Mouse (Mus musculus): ENCODE data around the gene Madd. TPM values are rescaled to one million over a fixed set of nuclear protein-coding genes. Genes with fewer than 3 reads are reported as not detected.

Gene Madd
- polyA plus RNA-seq, 1 experiment from 2014 or later = 8.0 TPM

DNA sequence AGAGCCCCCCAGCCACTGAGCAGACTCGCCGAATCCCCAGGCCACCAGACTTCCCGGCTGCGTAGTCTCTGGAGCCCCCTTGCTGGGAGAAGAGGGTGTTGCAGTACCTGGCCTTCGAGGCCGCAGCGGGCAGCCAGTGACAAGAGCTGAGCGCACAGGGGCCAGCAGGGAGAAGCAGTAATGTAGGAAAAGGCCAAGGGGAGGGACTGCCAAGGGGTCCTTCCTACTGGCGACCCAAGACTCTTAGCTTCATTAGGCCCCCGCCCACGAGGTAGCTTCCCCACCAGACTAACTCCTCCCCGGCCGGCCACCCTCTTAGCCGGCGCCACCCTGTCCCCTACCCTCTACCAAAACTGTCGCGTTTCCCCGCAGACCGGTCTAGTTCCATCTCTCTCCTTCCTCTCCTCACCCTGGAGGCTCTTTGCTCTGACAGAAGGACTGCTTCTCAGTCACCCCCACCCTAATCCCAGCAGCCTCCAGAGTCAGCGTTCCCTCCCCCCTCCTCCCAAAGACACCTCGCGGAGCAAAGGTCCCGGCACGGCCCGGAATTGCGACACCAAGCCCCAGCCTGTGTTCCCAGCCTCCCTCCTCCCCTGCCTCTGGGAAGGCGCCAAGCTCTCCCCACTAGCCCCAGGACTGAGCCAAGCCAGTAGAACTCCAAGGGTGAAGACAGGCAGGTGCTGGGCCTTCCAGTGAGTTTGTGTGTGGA, 11.1 kb upstream of the Madd start:
- WGBS = 3% methylated on average over 27 of the region's 27 CpGs
- Histone ChIP-seq H3K4me2 (replicated peaks) (peak overlapping the region; percentile 84), H3K36me3 (no peaks in the 10 kb centered on the region), H3K4me1 (replicated peaks) (0 out of 2 replicates have a peak, but pooled peaks cover 6% of the 10 kb centered on the region), H3K9me3 (no peaks in the 10 kb centered on the region), H3K9ac (peak overlapping the region; percentile 52), H3K27me3 (replicated peaks) (no peaks in the 10 kb centered on the region), H3K27ac (peak overlapping the region; percentile 75), H3K4me3 (replicated peaks) (peak overlapping the region; percentile 35)
- ATAC-seq = peak; percentile 92

DNA sequence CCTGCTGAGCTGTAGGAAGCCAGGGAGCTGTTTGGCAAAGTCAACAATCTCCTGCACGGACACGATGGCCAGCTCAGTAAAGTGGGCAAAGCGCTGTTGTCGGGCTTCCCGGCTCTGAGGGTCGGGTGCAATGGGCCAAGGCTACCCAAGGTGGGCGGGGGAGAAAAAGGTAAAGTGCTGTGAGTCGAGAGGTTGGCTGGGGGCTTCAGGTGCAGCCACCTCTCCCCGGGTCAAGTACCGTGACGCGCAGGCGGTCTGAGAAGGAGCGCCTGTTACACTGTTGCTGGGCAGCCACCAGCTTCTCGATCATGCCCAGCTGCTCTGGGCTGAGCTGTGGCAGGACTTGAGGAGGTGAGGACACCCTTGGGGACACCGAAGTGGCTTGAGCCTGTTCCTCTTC, 6.9 kb upstream of the Madd start:
- ATAC-seq = no peak
- H3K4me3 ChIP-seq (replicated peaks) = no peak overlapping the region
- WGBS = 82% methylated on average over 16 of the region's 16 CpGs
- H3K9me3 ChIP-seq = no peaks in the 10 kb centered on the region
- no peak overlapping the region for H3K9ac ChIP-seq
- no peak overlapping the region for H3K27ac ChIP-seq
- no peaks in the 10 kb centered on the region for H3K36me3 ChIP-seq
- H3K4me1 ChIP-seq (replicated peaks) = 0 out of 2 replicates have a peak, but pooled peaks cover 6% of the 10 kb centered on the region
- H3K27me3 ChIP-seq (replicated peaks) = no peaks in the 10 kb centered on the region
- H3K4me2 ChIP-seq (replicated peaks) = no peak overlapping the region

DNA sequence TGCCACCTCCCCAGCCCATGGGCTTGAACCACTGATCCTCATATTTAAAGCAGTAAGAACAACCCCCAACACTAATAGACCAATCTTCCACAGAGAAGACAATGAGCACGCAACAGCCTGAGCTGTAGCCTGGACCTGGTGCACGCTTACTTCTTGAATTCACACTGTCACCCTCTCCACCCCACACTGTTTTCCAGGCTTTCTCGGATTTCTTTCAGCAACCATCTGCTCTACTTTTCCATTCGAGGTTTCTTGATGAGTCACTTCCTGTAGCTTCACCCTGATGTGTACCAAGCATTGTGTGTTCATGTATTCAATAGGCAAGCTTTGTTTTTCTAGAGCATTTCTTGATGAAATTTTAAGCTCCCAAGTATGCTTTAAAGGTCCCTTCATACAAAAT, 3.8 kb upstream of the Madd start:
- Histone ChIP-seq H3K4me1 (replicated peaks) (no peaks in the 10 kb centered on the region), H3K27ac (no peak overlapping the region)

DNA sequence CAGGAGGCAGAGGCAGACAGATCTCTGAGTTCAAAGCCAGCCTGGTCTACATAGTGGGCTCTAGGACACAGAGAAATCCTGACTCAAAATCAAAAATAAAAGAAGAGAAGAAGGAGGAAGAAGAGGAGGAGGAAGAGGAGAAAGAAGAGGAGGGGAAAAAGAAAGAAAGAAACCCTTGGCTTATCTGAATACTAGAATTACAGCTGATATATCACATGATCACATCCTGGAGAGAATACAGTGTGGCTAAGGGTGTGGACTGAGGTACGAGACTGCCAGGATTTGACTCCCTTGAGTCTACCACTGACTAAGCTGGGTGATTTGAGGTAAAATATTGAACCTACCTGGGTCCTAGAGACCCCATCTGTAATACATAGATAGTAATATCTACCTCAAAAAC, 2.6 kb upstream of the Madd start:
- Histone ChIP-seq H3K4me1 (replicated peaks) (peaks cover 5% of the 10 kb centered on the region; the same call in 1 of the 2 replicates), H3K36me3 (no peaks in the 10 kb centered on the region), H3K4me3 (replicated peaks) (no peak overlapping the region), H3K27me3 (replicated peaks) (no peaks in the 10 kb centered on the region), H3K4me2 (replicated peaks) (no peak overlapping the region), H3K27ac (no peak overlapping the region), H3K9ac (no peak overlapping the region), H3K9me3 (no peaks in the 10 kb centered on the region)
- WGBS = 55% methylated on average over 1 of the region's 1 CpGs
- no peak for ATAC-seq

More for the DNA sequence above, 3.8 kb upstream of the Madd start:
- 56% methylated on average over 4 of the region's 4 CpGs for WGBS
- no peak for ATAC-seq
- no peak overlapping the region for H3K4me3 ChIP-seq (replicated peaks)
- no peaks in the 10 kb centered on the region for H3K36me3 ChIP-seq
- no peak overlapping the region for H3K4me2 ChIP-seq (replicated peaks)
- no peaks in the 10 kb centered on the region for H3K9me3 ChIP-seq
- H3K9ac ChIP-seq = no peak overlapping the region
- no peaks in the 10 kb centered on the region for H3K27me3 ChIP-seq (replicated peaks)

DNA sequence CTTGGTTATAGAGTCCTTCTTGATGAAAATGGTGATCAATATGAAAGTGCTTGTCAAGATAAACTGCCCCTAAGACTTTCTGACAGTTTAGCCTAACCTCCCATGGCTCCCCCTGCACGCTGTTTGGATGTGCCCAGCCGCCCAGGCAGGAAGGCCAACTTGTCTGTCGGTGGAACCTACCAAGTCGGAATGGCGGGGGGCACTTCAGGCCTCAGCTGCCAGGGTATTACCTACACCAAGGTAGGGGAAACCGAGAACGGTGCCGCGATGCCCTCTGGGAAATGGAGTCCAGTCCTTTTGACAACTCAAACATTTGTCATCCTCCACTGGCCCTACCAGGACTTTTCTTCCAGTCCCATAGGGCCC, 506 bp downstream of the Madd start:
- H3K27ac ChIP-seq = peak overlapping the region; percentile 83
- H3K9ac ChIP-seq = peak overlapping the region; percentile 70
- H3K9me3 ChIP-seq = no peaks in the 10 kb centered on the region

DNA sequence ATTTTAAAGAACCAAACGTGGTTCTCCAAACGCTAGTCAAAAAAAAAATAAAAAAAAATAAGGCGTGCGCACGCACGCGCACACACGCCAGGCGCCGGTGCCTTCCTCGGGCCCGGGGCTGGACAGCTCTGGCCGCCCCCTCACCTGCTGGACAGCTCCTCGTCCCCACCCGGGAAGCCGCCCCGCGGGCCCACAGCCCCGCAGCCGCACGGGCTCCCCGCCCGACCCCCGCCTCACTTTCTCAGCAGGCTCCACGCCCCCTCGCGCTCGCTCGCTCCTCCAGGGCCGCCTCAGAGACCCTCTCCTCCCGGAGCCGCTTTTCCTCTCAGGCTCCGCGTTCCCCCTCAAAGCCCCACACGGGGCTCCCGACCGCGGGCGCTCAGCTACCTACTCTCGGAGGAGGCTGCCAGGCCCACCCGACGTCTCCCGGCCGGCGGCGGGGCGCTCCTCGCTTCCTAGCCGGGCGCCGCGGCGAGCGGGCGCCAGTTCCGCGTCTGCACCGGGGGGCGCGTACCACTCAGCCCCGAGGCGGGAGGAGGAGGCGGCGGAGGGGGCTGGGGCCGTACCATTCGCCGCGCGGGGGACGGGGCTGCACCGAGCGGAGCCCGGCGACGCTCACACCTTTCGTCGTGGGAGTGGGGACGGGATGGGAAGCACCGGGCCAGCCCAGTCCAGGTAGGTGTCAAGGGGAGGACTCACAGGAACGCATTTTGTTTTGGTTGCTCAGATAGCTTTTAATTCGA, 1.1 kb downstream of the Madd start:
- H3K9me3 ChIP-seq = no peaks in the 10 kb centered on the region
- peak overlapping the region; percentile 94 for H3K4me3 ChIP-seq (replicated peaks)
- ATAC-seq = peak; percentile 97
- no peaks in the 10 kb centered on the region for H3K27me3 ChIP-seq (replicated peaks)
- WGBS = under 1% methylated on average over 80 of the region's 81 CpGs
- H3K4me2 ChIP-seq (replicated peaks) = peak overlapping the region; percentile 80
- H3K9ac ChIP-seq = peak overlapping the region; percentile 70
- H3K27ac ChIP-seq = peak overlapping the region; percentile 83
- H3K4me1 ChIP-seq (replicated peaks) = peaks cover 5% of the 10 kb centered on the region; the same call in 1 of the 2 replicates
- no peaks in the 10 kb centered on the region for H3K36me3 ChIP-seq

More for the DNA sequence above, 506 bp downstream of the Madd start:
- ATAC-seq = peak; percentile 98
- 0% methylated on average over 9 of the region's 9 CpGs for WGBS
- Histone ChIP-seq H3K4me3 (replicated peaks) (peak overlapping the region; percentile 94), H3K4me1 (replicated peaks) (peaks cover 5% of the 10 kb centered on the region; the same call in 1 of the 2 replicates), H3K4me2 (replicated peaks) (peak overlapping the region; percentile 80), H3K36me3 (no peaks in the 10 kb centered on the region), H3K27me3 (replicated peaks) (no peaks in the 10 kb centered on the region)

DNA sequence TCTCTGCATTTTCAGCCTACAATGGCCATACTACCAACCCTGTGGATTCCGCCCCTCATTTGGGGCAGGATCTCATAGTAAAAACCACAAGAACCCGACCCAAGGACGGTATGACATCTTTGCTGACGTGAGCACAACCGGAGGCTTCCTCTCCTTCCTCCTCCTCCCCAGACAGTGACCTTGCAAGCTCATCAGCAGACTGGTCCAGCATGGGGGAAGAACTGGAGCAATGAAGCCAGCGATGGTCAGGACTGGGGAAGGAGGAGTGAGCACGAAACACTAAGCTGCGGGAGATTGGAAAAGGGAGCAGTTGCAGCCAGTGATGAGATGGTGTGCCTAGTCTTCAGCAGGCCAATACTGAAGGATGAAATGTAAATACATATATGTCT, 1.6 kb downstream of the Madd start:
- Histone ChIP-seq H3K36me3 (no peaks in the 10 kb centered on the region), H3K4me2 (replicated peaks) (peak overlapping the region; percentile 80), H3K4me3 (replicated peaks) (peak overlapping the region; percentile 94), H3K27ac (no peak overlapping the region), H3K4me1 (replicated peaks) (peaks cover 5% of the 10 kb centered on the region; the same call in 1 of the 2 replicates), H3K9me3 (no peaks in the 10 kb centered on the region), H3K9ac (peak overlapping the region; percentile 36; the same call in 1 of the 2 replicates), H3K27me3 (replicated peaks) (no peaks in the 10 kb centered on the region)
- WGBS = 12% methylated on average over 8 of the region's 8 CpGs
- ATAC-seq = no peak

DNA sequence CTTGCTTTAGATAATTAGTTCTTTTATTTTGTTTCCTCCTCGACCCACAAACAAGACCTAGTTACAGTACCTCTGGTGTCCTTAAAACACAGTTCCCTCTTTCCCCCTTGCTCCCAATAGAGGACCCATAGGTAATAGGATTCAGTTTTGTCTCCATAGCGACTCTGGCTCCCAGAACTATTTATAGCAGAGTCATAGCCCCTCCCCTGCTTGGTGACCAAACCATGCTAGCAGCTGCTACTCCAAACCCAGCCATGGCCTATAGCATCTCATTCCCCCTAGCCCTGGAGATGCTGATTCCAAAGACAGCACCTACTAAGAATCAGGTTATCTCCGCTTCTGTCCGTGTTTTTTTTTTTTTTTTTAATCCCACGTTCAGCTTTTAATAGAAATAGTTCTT, 2.9 kb downstream of the Madd start:
- H3K9ac ChIP-seq = no peak overlapping the region
- no peak for ATAC-seq
- no peak overlapping the region for H3K4me3 ChIP-seq (replicated peaks)
- H3K27ac ChIP-seq = no peak overlapping the region
- no peaks in the 10 kb centered on the region for H3K36me3 ChIP-seq
- WGBS = 73% methylated on average over 5 of the region's 5 CpGs
- no peaks in the 10 kb centered on the region for H3K9me3 ChIP-seq
- no peak overlapping the region for H3K4me2 ChIP-seq (replicated peaks)
- no peaks in the 10 kb centered on the region for H3K27me3 ChIP-seq (replicated peaks)
- H3K4me1 ChIP-seq (replicated peaks) = peaks cover 5% of the 10 kb centered on the region; the same call in 1 of the 2 replicates

DNA sequence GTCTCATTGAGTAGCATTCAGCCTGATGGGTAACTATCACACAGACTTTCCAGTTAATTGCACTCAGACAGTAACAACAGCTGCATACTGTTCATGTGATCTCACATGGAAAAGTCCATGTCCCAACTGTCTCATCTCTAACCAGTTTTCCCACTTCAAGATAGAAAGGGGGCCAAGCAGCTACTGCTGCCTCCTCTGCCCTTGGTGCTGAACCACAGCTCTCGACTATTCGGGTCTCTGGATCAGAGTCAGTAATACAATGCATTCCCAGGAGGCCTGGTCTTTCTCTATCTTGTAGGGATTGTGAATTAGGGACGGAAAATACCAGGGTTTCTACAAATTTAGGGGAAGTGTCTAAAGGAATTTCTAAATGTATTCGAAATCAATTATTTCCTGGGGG, 3.8 kb downstream of the Madd start:
- WGBS = 44% methylated on average over 4 of the region's 4 CpGs
- ATAC-seq = no peak
- H3K4me3 ChIP-seq (replicated peaks) = no peak overlapping the region
- H3K4me2 ChIP-seq (replicated peaks) = no peak overlapping the region
- peaks cover 5% of the 10 kb centered on the region; the same call in 1 of the 2 replicates for H3K4me1 ChIP-seq (replicated peaks)
- H3K36me3 ChIP-seq = no peaks in the 10 kb centered on the region
- H3K27ac ChIP-seq = no peak overlapping the region
- H3K9ac ChIP-seq = no peak overlapping the region
- no peaks in the 10 kb centered on the region for H3K9me3 ChIP-seq
- no peaks in the 10 kb centered on the region for H3K27me3 ChIP-seq (replicated peaks)

DNA sequence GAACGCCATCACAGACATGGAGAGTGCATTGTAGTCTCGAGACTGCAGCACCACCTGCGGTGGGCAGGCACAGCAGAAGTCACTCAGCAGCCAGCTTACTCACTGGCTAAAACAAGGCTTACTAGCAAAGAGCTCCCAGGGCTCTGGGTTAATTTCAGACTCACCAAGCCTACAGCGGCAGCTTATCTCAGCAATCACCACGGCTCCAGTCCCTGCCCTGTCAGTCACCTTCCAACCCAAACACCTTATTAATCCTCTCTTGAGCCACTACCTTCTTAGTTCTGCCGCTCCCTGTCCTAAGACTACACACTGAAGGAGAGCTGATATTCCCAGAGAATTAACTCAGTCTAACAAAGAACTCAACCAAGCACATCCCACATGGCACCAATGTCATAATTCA, 7.4 kb downstream of the Madd start:
- no peaks in the 10 kb centered on the region for H3K27me3 ChIP-seq (replicated peaks)
- H3K9me3 ChIP-seq = no peaks in the 10 kb centered on the region
- no peak overlapping the region for H3K27ac ChIP-seq
- H3K4me2 ChIP-seq (replicated peaks) = no peak overlapping the region
- no peaks in the 10 kb centered on the region for H3K4me1 ChIP-seq (replicated peaks)
- 70% methylated on average over 6 of the region's 6 CpGs for WGBS
- peaks cover 4% of the 10 kb centered on the region; the same call in 1 of the 2 replicates for H3K36me3 ChIP-seq
- ATAC-seq = no peak
- no peak overlapping the region for H3K4me3 ChIP-seq (replicated peaks)
- H3K9ac ChIP-seq = no peak overlapping the region

DNA sequence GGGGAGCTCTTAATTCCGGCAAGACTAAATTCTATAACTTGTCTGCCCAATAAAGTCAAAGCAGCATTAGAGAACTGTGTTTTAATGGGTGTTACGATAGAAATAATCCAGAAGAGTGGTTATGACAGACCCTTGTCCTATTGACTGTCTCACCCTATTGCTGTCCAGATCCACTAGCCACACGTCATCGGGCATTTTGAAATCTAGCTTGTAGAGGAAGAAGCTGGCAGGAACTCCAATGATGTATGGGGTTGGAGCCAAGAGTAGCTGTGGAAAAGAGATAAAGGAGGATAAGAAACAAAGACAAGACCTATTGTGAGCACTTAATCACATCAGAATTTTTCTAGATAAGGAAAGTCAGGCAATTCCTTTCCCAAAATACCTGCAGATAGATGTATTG, 8.1 kb downstream of the Madd start:
- Histone ChIP-seq H3K9ac (no peak overlapping the region), H3K4me1 (replicated peaks) (no peaks in the 10 kb centered on the region), H3K4me2 (replicated peaks) (no peak overlapping the region), H3K4me3 (replicated peaks) (no peak overlapping the region), H3K27me3 (replicated peaks) (no peaks in the 10 kb centered on the region), H3K27ac (no peak overlapping the region), H3K9me3 (no peaks in the 10 kb centered on the region), H3K36me3 (peaks cover 4% of the 10 kb centered on the region; the same call in 1 of the 2 replicates)
- no peak for ATAC-seq
- WGBS = 86% methylated on average over 4 of the region's 4 CpGs

DNA sequence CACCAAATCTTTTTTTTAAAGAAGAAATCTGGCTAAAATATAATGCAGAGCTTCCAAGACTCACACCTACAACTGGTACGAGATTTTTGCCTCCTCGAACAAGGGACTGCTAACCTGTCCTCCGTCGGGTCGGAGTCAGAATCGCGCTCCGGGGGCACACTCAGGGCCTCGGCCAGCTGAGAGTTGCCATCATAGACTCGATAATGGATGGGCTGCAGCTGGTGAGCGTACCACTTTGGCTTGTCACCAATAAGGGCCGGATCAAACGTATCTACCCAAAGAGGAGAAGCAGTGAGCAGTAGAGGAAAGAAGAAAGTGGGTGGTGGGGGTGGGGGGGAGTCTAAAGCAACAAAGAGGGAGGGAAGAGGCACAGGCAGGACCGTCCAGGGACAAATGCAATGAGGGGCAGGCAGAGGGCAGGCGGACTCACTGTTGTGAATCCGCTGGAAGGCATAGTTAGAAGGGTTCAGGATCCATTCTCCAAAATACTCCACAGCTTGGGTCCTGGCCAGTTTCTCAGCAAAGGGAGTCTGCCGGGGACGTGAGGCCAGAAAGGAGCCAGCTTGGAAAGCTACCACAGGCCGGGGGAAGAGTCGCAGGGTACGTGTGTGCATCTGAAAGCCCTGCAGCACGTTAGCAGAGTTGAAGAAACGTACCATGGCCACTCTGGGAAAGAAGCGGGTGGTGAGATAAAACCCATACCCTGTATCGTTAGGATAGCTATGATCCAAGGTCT, 13.9 kb downstream of the Madd start:
- peaks cover 9% of the 10 kb centered on the region; the same call in 1 of the 2 replicates for H3K36me3 ChIP-seq
- H3K4me1 ChIP-seq (replicated peaks) = no peaks in the 10 kb centered on the region
- no peak overlapping the region for H3K4me2 ChIP-seq (replicated peaks)
- H3K9ac ChIP-seq = no peak overlapping the region
- 89% methylated on average over 25 of the region's 25 CpGs for WGBS
- no peaks in the 10 kb centered on the region for H3K27me3 ChIP-seq (replicated peaks)
- no peak overlapping the region for H3K27ac ChIP-seq
- H3K9me3 ChIP-seq = no peaks in the 10 kb centered on the region
- no peak for ATAC-seq
- no peak overlapping the region for H3K4me3 ChIP-seq (replicated peaks)
